Mouse (Mus musculus) CH12.LX (cell line): ENCODE data around the gene Enpp6. TPM values are rescaled to one million over a fixed set of nuclear protein-coding genes. Genes with fewer than 3 reads are reported as not detected.

ENCODE experiments used
- DNase-seq: peaks from one replicate; pipeline ENCODE4 v3.0.0-alpha.2; 2013; ENCODE audit errors: extremely low read depth
- H3K27ac ChIP-seq: 2 replicates; pipeline ENCODE4 v1.5.1; 2012; ENCODE audit warnings: low read depth, mild to moderate bottlenecking, control low read depth, moderate library complexity; ENCODE audit not compliant: insufficient read depth
- H3K27me3 ChIP-seq: replicated peaks from 2 replicates; pipeline ENCODE3; 2012; ENCODE audit warnings: inconsistent platforms
- H3K36me3 ChIP-seq, 2 experiments: replicated peaks in 1 of 2; 2 replicates each; pipeline versions ENCODE3 to v1.6.1; 2012; ENCODE audit warnings: inconsistent platforms in 1 of 2, low read length in 1 of 2, mild to moderate bottlenecking in 1 of 2, mixed read lengths in 1 of 2, moderate library complexity in 1 of 2; ENCODE audit not compliant: control insufficient read depth in 1 of 2, insufficient read depth in 1 of 2
- H3K4me1 ChIP-seq, 2 experiments: 2 replicates each; pipeline ENCODE4 v1.6.1; 2012; ENCODE audit warnings: inconsistent platforms in 1 of 2, moderate library complexity in 1 of 2; ENCODE audit not compliant: insufficient read depth in 2 of 2, control insufficient read depth in 1 of 2
- H3K4me2 ChIP-seq: 2 replicates; pipeline ENCODE4 v1.6.1; 2012; ENCODE audit warnings: low read depth, mild to moderate bottlenecking, control low read depth; ENCODE audit not compliant: poor library complexity, insufficient read depth, severe bottlenecking
- H3K4me3 ChIP-seq, 3 experiments: fragments of 150-350 bp in 1 of 3; sonication (generic) in 1 of 3; replicated peaks in 1 of 3; 2 replicates each; pipeline versions ENCODE3 to v1.5.1; 2011 to 2012; ENCODE audit warnings: low read depth in 2 of 3, low read length in 2 of 3, mild to moderate bottlenecking in 2 of 3, moderate library complexity in 2 of 3, control low read depth in 1 of 3, improper control_type of control experiment in 1 of 3, inconsistent platforms in 1 of 3, mixed read lengths in 1 of 3; ENCODE audit not compliant: poor library complexity in 1 of 3
- H3K79me2 ChIP-seq: replicated peaks from 2 replicates; pipeline ENCODE4 v1.6.1; 2012; ENCODE audit warnings: mild to moderate bottlenecking, moderate library complexity; ENCODE audit not compliant: control insufficient read depth, poor library complexity, insufficient read depth, severe bottlenecking; ENCODE audit errors: extremely low read depth
- H3K9ac ChIP-seq: 2 replicates; pipeline ENCODE4 v1.6.1; 2012; ENCODE audit warnings: low read depth, mild to moderate bottlenecking, control low read depth, moderate library complexity; ENCODE audit not compliant: insufficient read depth
- H3K9me3 ChIP-seq: replicated peaks from 2 replicates; pipeline ENCODE3; 2012; ENCODE audit warnings: low read length, inconsistent platforms, mixed read lengths
- BHLHE40 ChIP-seq: IDR thresholded peaks from 2 replicates; pipeline ENCODE4 v1.6.1; 2011; ENCODE audit warnings: mild to moderate bottlenecking, low read depth, low read length, improper control_type of control experiment
- CTCF ChIP-seq, 2 experiments: IDR thresholded peaks in 1 of 2; conservative IDR thresholded peaks in 1 of 2; 2 replicates each; pipeline ENCODE4 v1.5.1; 2011 to 2012; ENCODE audit warnings: low read depth in 2 of 2, low read length in 2 of 2, improper control_type of control experiment in 1 of 2, inconsistent platforms in 1 of 2, mild to moderate bottlenecking in 1 of 2, moderate library complexity in 1 of 2
- ELF1 ChIP-seq: IDR thresholded peaks from 2 replicates; pipeline ENCODE4 v1.6.1; 2014; ENCODE audit warnings: low read depth, mild to moderate bottlenecking, inconsistent platforms, low read length, improper control_type of control experiment
- EP300 ChIP-seq: IDR thresholded peaks from 2 replicates; pipeline ENCODE4 v1.6.1; 2011; ENCODE audit warnings: low read length, improper control_type of control experiment
- ETS1 ChIP-seq: conservative IDR thresholded peaks from 2 replicates; pipeline ENCODE4 v1.6.1; 2012; ENCODE audit warnings: low read depth, mild to moderate bottlenecking, inconsistent platforms, low read length, improper control_type of control experiment, moderate library complexity
- GABPA ChIP-seq: IDR thresholded peaks from 2 replicates; pipeline ENCODE4 v1.6.1; 2012; ENCODE audit warnings: low read depth, low read length, improper control_type of control experiment, inconsistent platforms; ENCODE audit not compliant: insufficient replicate concordance
- JUND ChIP-seq: conservative IDR thresholded peaks from 2 replicates; pipeline ENCODE4 v1.6.1; 2011; ENCODE audit warnings: low read depth, low read length, improper control_type of control experiment
- KAT2A ChIP-seq: IDR thresholded peaks from 2 replicates; pipeline ENCODE4 v1.6.1; 2012; ENCODE audit warnings: low read length, improper control_type of control experiment, inconsistent platforms; ENCODE audit not compliant: insufficient replicate concordance
- MAFK ChIP-seq: IDR thresholded peaks from 2 replicates; pipeline ENCODE4 v1.6.1; 2011; ENCODE audit warnings: low read length, improper control_type of control experiment; ENCODE audit not compliant: insufficient replicate concordance
- MEF2A ChIP-seq: IDR thresholded peaks from 2 replicates; pipeline ENCODE4 v1.6.1; 2014; ENCODE audit warnings: low read depth, mild to moderate bottlenecking, inconsistent platforms, low read length, improper control_type of control experiment, borderline replicate concordance
- MXI1 ChIP-seq: IDR thresholded peaks from 2 replicates; pipeline ENCODE4 v1.6.1; 2011; ENCODE audit warnings: mild to moderate bottlenecking, low read depth, low read length, improper control_type of control experiment
- MYC ChIP-seq: IDR thresholded peaks from 2 replicates; pipeline ENCODE4 v1.6.1; 2011; ENCODE audit warnings: low read depth, mild to moderate bottlenecking, improper control_type of control experiment, low read length
- NRF1 ChIP-seq: IDR thresholded peaks from 2 replicates; pipeline ENCODE4 v1.6.1; 2014; ENCODE audit warnings: low read depth, mild to moderate bottlenecking, inconsistent platforms, low read length, improper control_type of control experiment, moderate library complexity
- PAX5 ChIP-seq: IDR thresholded peaks from 2 replicates; pipeline ENCODE4 v1.6.1; 2012; ENCODE audit warnings: low read length, inconsistent platforms, mixed read lengths
- POLR2A ChIP-seq: IDR thresholded peaks from 2 replicates; pipeline ENCODE4 v1.6.1; 2011; ENCODE audit warnings: low read depth, mild to moderate bottlenecking, improper control_type of control experiment, low read length
- RAD21 ChIP-seq: IDR thresholded peaks from 2 replicates; pipeline ENCODE4 v1.6.1; 2011; ENCODE audit warnings: low read depth, mild to moderate bottlenecking, low read length, improper control_type of control experiment, moderate library complexity
- RCOR1 ChIP-seq: conservative IDR thresholded peaks from 2 replicates; pipeline ENCODE4 v1.6.1; 2012; ENCODE audit warnings: low read depth, mild to moderate bottlenecking, inconsistent platforms, low read length, improper control_type of control experiment
- SMC3 ChIP-seq: IDR thresholded peaks from 2 replicates; pipeline ENCODE4 v1.6.1; 2011; ENCODE audit warnings: low read depth, low read length, improper control_type of control experiment
- TCF12 ChIP-seq: IDR thresholded peaks from 2 replicates; pipeline ENCODE4 v1.6.1; 2014; ENCODE audit warnings: low read depth, mild to moderate bottlenecking, inconsistent platforms, low read length, improper control_type of control experiment
- USF1 ChIP-seq: IDR thresholded peaks from 2 replicates; pipeline ENCODE4 v1.6.1; 2014; ENCODE audit warnings: low read depth, mild to moderate bottlenecking, inconsistent platforms, low read length, improper control_type of control experiment
- USF2 ChIP-seq: conservative IDR thresholded peaks from 2 replicates; pipeline ENCODE4 v1.6.1; 2011; ENCODE audit warnings: low read depth, low read length, improper control_type of control experiment
- ZC3H11A ChIP-seq: IDR thresholded peaks from 2 replicates; pipeline ENCODE4 v1.6.1; 2012; ENCODE audit warnings: low read depth, mild to moderate bottlenecking, inconsistent platforms, low read length, improper control_type of control experiment
- ZKSCAN1 ChIP-seq: IDR thresholded peaks from 2 replicates; pipeline ENCODE4 v1.6.1; 2012; ENCODE audit warnings: low read depth, inconsistent platforms, low read length, improper control_type of control experiment, borderline replicate concordance
- ZMIZ1 ChIP-seq: IDR thresholded peaks from 2 replicates; pipeline ENCODE4 v1.6.1; 2012; ENCODE audit warnings: low read depth, mild to moderate bottlenecking, inconsistent platforms, low read length, improper control_type of control experiment
- dilution Hi-C: fragments of 300-500 bp; cut with MboI; formaldehyde crosslinking; loops from 2 replicates; pipeline ENCODE4 v1.14.3; 2020; ENCODE audit warnings: low sequenced_read_pairs; ENCODE audit not compliant: extremely low pct_unique_long_range_greater_than_20kb, extremely low pct_ligation_motif_present
- in situ Hi-C: fragments of 300-500 bp; cut with MboI; formaldehyde crosslinking; loops from 3 replicates; pipeline ENCODE4 v1.14.3; 2019; ENCODE audit warnings: low sequenced_read_pairs, low pct_ligation_motif_present, low pct_unique_long_range_greater_than_20kb, mixed read lengths
- polyA plus RNA-seq: library from polyadenylated mRNA; unstranded; fragments of >175 nt; gene quantifications from 2 replicates; pipeline ENCODE4 v1.2.1, GENCODE M21; 2012; ENCODE audit warnings: low read depth; ENCODE audit not compliant: insufficient read length
- total RNA-seq, 2 experiments: library from RNA; depleted of rRNA; stranded (reverse); fragments of 300-350 nt in 1 of 2; fragments of >200 nt in 1 of 2; gene quantifications; 2 replicates each; pipeline ENCODE4 v1.2.3; 2012 to 2014

Enpp6 gene
- total and polyA plus RNA-seq, 3 experiments = not detected

GRCm38 (mm10) chr8:46943337-46943736 is 43.4 kb upstream of the Enpp6 start (continued):
- TF ChIP-seq MXI1 (no peak), KAT2A (no peak), EP300 (peak; percentile 48; the same call in 1 of the 2 replicates), BHLHE40 (peak; percentile 80), MAFK (no peak), GABPA (no peak), NRF1 (no peak), MEF2A (peak; percentile 73), RCOR1 (0 out of 2 replicates have a peak, but pooled peaks have one; percentile 48), ETS1 (peak; percentile 77), ZKSCAN1 (peak; percentile 75; the same call in 1 of the 2 replicates), MYC (no peak), USF1 (no peak), CTCF (conservative IDR thresholded peaks at IDR 0.05 in 1 of 2, IDR thresholded peaks at IDR 0.05 in 1 of 2; ENCODE audit: low read depth in 2 of 2, low read length in 2 of 2) (no peak), JUND (no peak), PAX5 (no peak), POLR2A (0 out of 2 replicates have a peak, but pooled peaks have one; percentile 22), ZMIZ1 (no peak), TCF12 (peak; percentile 56), ZC3H11A (no peak), ELF1 (no peak), USF2 (no peak)

GRCm38 (mm10) chr8:46946181-46946580 is 40.5 kb upstream of the Enpp6 start:
- TF ChIP-seq CTCF (conservative IDR thresholded peaks at IDR 0.05 in 1 of 2, IDR thresholded peaks at IDR 0.05 in 1 of 2; ENCODE audit: low read depth in 2 of 2, low read length in 2 of 2) = peak; percentile 36 to 66; a peak in 2 of 4 replicates
- TF ChIP-seq SMC3 = peak; percentile 73
- TF ChIP-seq JUND = no peak
- no peak for TF ChIP-seq EP300
- no peak for TF ChIP-seq POLR2A
- TF ChIP-seq RAD21 = peak; percentile 44
- no peak for TF ChIP-seq ZC3H11A
- Histone ChIP-seq H3K27me3 (no peaks in the 10 kb centered on the region), H3K79me2 (no peaks in the 10 kb centered on the region), H3K4me2 (no peak overlapping the region), H3K9ac (no peak overlapping the region), H3K36me3 (no peaks in the 10 kb centered on the region), H3K27ac (no peak overlapping the region), H3K4me1 (peaks cover 20 to 41% of the 10 kb centered on the region in 2 experiments), H3K9me3 (peaks cover 6% of the 10 kb centered on the region), H3K4me3 (no peak overlapping the region)
- in situ Hi-C loops = loop anchor here (25.0 kb wide), 1 partner anchor 734 kb away; the partner anchor contains the start of gene Slc25a4
- dilution Hi-C loops = no loop called here
- DNase-seq = no peak
